Comparison of ENCODE assay signal across 21 mouse cellular contexts in the genomic region with DNA sequence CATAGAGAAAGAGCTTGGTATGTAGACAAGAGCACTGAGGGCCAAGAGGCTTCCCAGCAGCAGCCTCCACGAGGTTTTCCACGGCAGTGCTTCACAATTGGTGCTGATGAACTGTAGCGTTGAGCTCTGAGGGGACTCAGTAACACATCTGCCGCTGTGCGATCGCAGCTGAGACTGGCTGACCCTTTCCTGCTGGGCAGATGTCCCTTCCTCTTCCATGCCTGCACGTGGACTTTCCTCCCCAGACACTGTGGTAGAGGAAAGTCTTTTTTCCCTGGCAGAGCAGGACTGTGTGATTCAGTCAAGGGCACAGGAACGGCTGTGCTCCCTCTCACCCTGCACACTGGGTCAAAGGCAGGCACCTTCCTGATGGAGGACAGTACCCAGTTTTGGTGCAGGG. TPM values are rescaled to one million over a fixed set of nuclear protein-coding genes. Genes with fewer than 3 reads are reported as not detected.
DNase-seq lines count a peak whose midpoint lies in the region; ATAC-seq and TF ChIP-seq lines count a peak whose summit lies in the region.
"Had no signal": no experiment of that assay in that cellular context is flagged by ENCODE, and none has a peak within 500 bp of the region (broad histone marks: within the 10 kb centered on the region; RNA-seq: fewer than 3 reads in every experiment).

No protein-coding gene starts in this region.

- no peaks in the 10 kb centered on the region for H3K9me3 ChIP-seq in heart, embryonic 12.5 days (replicated peaks)
- H3K9me3 ChIP-seq: embryonic facial prominence, embryonic 13.5 days; embryonic facial prominence, embryonic 15.5 days; forebrain, embryonic 12.5 days had no signal

- TF ChIP-seq POLR2A in testis, adult 2 months (IDR thresholded peaks at IDR 0.05; ENCODE audit: control insufficient read depth, low read depth, low read length) = peak; percentile 41; the same call in 1 of the 2 replicates

- H3K36me3 ChIP-seq in heart, embryonic 12.5 days = no peaks in the 10 kb centered on the region
- no peaks in the 10 kb centered on the region for H3K36me3 ChIP-seq in testis, adult 2 months (ENCODE audit: control insufficient read depth, insufficient read depth, low read length)
- H3K36me3 ChIP-seq: embryonic facial prominence, embryonic 13.5 days; embryonic facial prominence, embryonic 15.5 days; forebrain, embryonic 12.5 days had no signal

- TF ChIP-seq CTCF in testis, adult 2 months (IDR thresholded peaks at IDR 0.05; ENCODE audit: control insufficient read depth, insufficient read depth, insufficient replicate concordance, low read depth, low read length) = no peak

- H3K27me3 ChIP-seq in heart, embryonic 12.5 days (replicated peaks) = no peaks in the 10 kb centered on the region
- H3K27me3 ChIP-seq in testis, adult 2 months (ENCODE audit: control insufficient read depth, insufficient read depth, low read length) = no peaks in the 10 kb centered on the region
- H3K27me3 ChIP-seq: embryonic facial prominence, embryonic 13.5 days; embryonic facial prominence, embryonic 15.5 days; forebrain, embryonic 12.5 days had no signal

- 78% methylated on average over 8 of the region's 8 CpGs for WGBS in heart, embryonic 12.5 days

- H3K4me1 ChIP-seq in heart, embryonic 12.5 days (replicated peaks) = no peaks in the 10 kb centered on the region
- H3K4me1 ChIP-seq in testis, adult 2 months (ENCODE audit: control insufficient read depth, insufficient read depth, low read length) = no peaks in the 10 kb centered on the region
- H3K4me1 ChIP-seq: embryonic facial prominence, embryonic 13.5 days; embryonic facial prominence, embryonic 15.5 days; forebrain, embryonic 12.5 days had no signal

- H3K27ac ChIP-seq in heart, embryonic 12.5 days (ENCODE audit: poor library complexity, severe bottlenecking) = no peak overlapping the region
- no peak overlapping the region for H3K27ac ChIP-seq in testis, adult 2 months (ENCODE audit: control insufficient read depth, insufficient read depth, low read depth, low read length)
- H3K27ac ChIP-seq: embryonic facial prominence, embryonic 13.5 days; embryonic facial prominence, embryonic 15.5 days; forebrain, embryonic 12.5 days had no signal

- no peak overlapping the region for H3K4me3 ChIP-seq in heart, embryonic 12.5 days
- H3K4me3 ChIP-seq in testis, adult 2 months (ENCODE audit: control insufficient read depth, low read depth, low read length) = no peak overlapping the region
- H3K4me3 ChIP-seq: embryonic facial prominence, embryonic 13.5 days; embryonic facial prominence, embryonic 15.5 days; erythroblast, embryonic 14.5 days; forebrain, embryonic 12.5 days had no signal

- H3K4me2 ChIP-seq in heart, embryonic 12.5 days = no peak overlapping the region
- H3K4me2 ChIP-seq: embryonic facial prominence, embryonic 13.5 days; embryonic facial prominence, embryonic 15.5 days; forebrain, embryonic 12.5 days had no signal

- DNase-seq in heart, adult 11 months = peak; percentile 78
- no peak for DNase-seq in testis, postnatal 10 days (ENCODE audit: low spot score)
- DNase-seq: adrenal gland, adult 2 months; adrenal gland, postnatal 10 days; adrenal gland, postnatal 25 days; cerebellum, adult 11 months; cerebellum, adult 18-20 months; cerebellum, adult 8-10 months; cerebellum, adult 9-11 months; cerebellum, postnatal 14 days; cerebellum, postnatal 36 days; embryo, embryonic 11 days had no signal

- ATAC-seq in heart, embryonic 12.5 days (ENCODE audit: insufficient number of reproducible peaks, low FRiP score) = no peak
- ATAC-seq: forebrain, embryonic 14.5 days; forebrain, embryonic 16.5 days had no signal

- no peak overlapping the region for H3K9ac ChIP-seq in heart, embryonic 12.5 days
- H3K9ac ChIP-seq: embryonic facial prominence, embryonic 13.5 days; embryonic facial prominence, embryonic 15.5 days; forebrain, embryonic 12.5 days had no signal

RNA-seq across cellular contexts. Expression of gene Dusp11, which starts 22.9 kb away (rescaled TPM):
- polyA plus RNA-seq in heart, embryonic 12.5 days (2016; fragmentation: Nextera tagmentation; extraction: Ambion mirVana) = 51.4 and 51.8 TPM in 2 replicates
- 12.2 and 15.7 TPM in 2 replicates for polyA plus RNA-seq in testis, adult 2 months (2012; rRNA removed)

RNA-seq across cellular contexts. Expression of gene Figla, which starts 31.6 kb away (rescaled TPM):
- not detected in 2 replicates for polyA plus RNA-seq in heart, embryonic 12.5 days (2016; fragmentation: Nextera tagmentation; extraction: Ambion mirVana)
- 0.99 and 1.6 TPM in 2 replicates for polyA plus RNA-seq in testis, adult 2 months (2012; rRNA removed)
- polyA plus RNA-seq: adrenal gland, adult 2 months; embryonic facial prominence, embryonic 11.5 days; embryonic facial prominence, embryonic 13.5 days; embryonic facial prominence, embryonic 15.5 days; erythroblast, embryonic 14.5 days; forebrain, embryonic 12.5 days; forebrain, embryonic 14.5 days; forebrain, embryonic 16.5 days had no signal

RNA-seq across cellular contexts. Expression of gene Add2, which starts 44.1 kb away (rescaled TPM):
- 10.8 and 12.3 TPM in 2 replicates for polyA plus RNA-seq in heart, embryonic 12.5 days (2016; fragmentation: Nextera tagmentation; extraction: Ambion mirVana)
- 1.6 and 1.7 TPM in 2 replicates for polyA plus RNA-seq in testis, adult 2 months (2012; rRNA removed)
